Mouse (Mus musculus) lung, adult 2 months (tissue): ENCODE measurements around the gene Cetn4.

Experiments
- CTCF ChIP-seq: fragments of 200-500 bp; IDR thresholded peaks from 2 replicates; pipeline ENCODE4 v1.5.1; 2011; ENCODE audit warnings: mild to moderate bottlenecking, low read length, control low read depth; ENCODE audit not compliant: insufficient read depth
- POLR2A ChIP-seq: fragments of 200-500 bp; IDR thresholded peaks from 2 replicates; pipeline ENCODE4 v1.6.1; 2011; ENCODE audit warnings: low read depth, mild to moderate bottlenecking, control low read depth, low read length, borderline replicate concordance; ENCODE audit errors: extremely low read depth

- TF ChIP-seq CTCF (no peak), POLR2A (no peak)
These were observed 37.8 kb downstream of the Cetn4 start for GRCm38 (mm10) chr3:37274661-37275060.
